Mouse (Mus musculus) C2C12 (cell line): ENCODE measurements around the gene F11r.

Source experiments
- CEBPB ChIP-seq: IDR thresholded peaks from one replicate; pipeline ENCODE4 v1.6.1; 2011; ENCODE audit warnings: low read depth, mild to moderate bottlenecking, control low read depth, moderate library complexity
- CTCF ChIP-seq: IDR thresholded peaks from one replicate; pipeline ENCODE4 v1.5.1; 2011; ENCODE audit not compliant: control insufficient read depth, insufficient read depth, insufficient read length
- MAX ChIP-seq: IDR thresholded peaks from one replicate; pipeline ENCODE4 v1.6.1; 2011; ENCODE audit warnings: mild to moderate bottlenecking, control low read depth
- MYOG ChIP-seq: IDR thresholded peaks from one replicate; pipeline ENCODE4 v1.6.1; 2011; ENCODE audit not compliant: control insufficient read depth, insufficient read length; ENCODE audit errors: extremely low read depth
- USF1 ChIP-seq: IDR thresholded peaks from one replicate; pipeline ENCODE4 v1.6.1; 2011; ENCODE audit warnings: low read depth, mild to moderate bottlenecking, control low read depth, moderate library complexity

DNA sequence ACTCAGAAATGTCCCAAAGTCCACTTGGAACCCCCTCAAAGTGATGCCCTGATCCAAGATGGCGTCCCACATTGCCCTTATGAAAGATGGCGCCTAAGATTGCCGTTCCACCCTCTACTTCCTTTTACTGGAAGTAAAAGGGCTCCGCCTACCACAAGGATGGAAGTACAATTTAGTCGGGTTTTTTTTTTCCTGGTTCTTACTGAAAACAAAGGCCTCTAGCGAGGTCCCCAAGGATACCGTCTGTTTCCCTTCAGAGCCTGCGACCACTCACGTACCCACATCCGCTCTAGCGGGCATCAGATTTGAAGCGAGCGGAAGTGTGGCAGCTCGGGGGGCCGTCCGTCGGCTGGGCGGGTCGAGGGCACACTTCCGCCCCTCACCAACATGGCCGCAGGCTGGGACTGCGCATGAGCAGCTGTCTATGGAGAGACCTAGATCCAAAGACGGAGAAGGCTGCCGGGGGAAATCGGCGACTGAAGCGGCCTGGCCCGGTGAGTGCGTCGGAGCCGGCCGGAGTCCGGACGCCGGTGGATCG is 26.3 kb upstream of the F11r start, which contains the start of gene Usf1:
- TF ChIP-seq CTCF, result no peak
- TF ChIP-seq MAX, result no peak
- TF ChIP-seq MYOG, result no peak
- no peak for TF ChIP-seq USF1
- TF ChIP-seq CEBPB, result no peak
